Mouse (Mus musculus) cerebral cortex, adult 2 months (tissue): ENCODE data around the gene Serinc2.

Experiments
- WGBS: fragments of 180-500 bp; shearing (Covaris S2); methylation state at CpG from one replicate; pipeline ENCODE4 v1.1.7; 2018; 5-methylcytosine and 5-hydroxymethylcytosine counted together

Serinc2 gene

GRCm38 (mm10) chr4:130279105-130279504 is at the start of gene Serinc2:
Gene Serinc2, minus strand, starts transcription at chr4:130279205.
- 85% methylated on average over 2 of the region's 2 CpGs for WGBS

- 73% methylated on average over 9 of the region's 9 CpGs for WGBS
These were observed 48.4 kb upstream of the Serinc2 start for GRCm38 (mm10) chr4:130327366-130327765.

- WGBS, result 96% methylated on average over 2 of the region's 2 CpGs
These were observed 46.4 kb upstream of the Serinc2 start for GRCm38 (mm10) chr4:130325446-130325845.

GRCm38 (mm10) chr4:130323607-130324006 is 44.6 kb upstream of the Serinc2 start:
- 17% methylated on average over 5 of the region's 5 CpGs for WGBS

GRCm38 (mm10) chr4:130323165-130323564 is 44.2 kb upstream of the Serinc2 start:
- 85% methylated on average over 1 of the region's 1 CpGs for WGBS

GRCm38 (mm10) chr4:130322567-130322966 is 43.6 kb upstream of the Serinc2 start:
- whole genome bisulfite sequencing, result 79% methylated on average over 7 of the region's 7 CpGs

- 94% methylated on average over 7 of the region's 7 CpGs for WGBS
These were observed 42.6 kb upstream of the Serinc2 start for GRCm38 (mm10) chr4:130321640-130322039.

- 91% methylated on average over 7 of the region's 7 CpGs for WGBS
These were observed 40.6 kb upstream of the Serinc2 start for GRCm38 (mm10) chr4:130319564-130319963.

GRCm38 (mm10) chr4:130318122-130318521 is 39.1 kb upstream of the Serinc2 start:
- WGBS, result 70% methylated on average over 3 of the region's 3 CpGs

GRCm38 (mm10) chr4:130316691-130317090 is 37.7 kb upstream of the Serinc2 start:
- 73% methylated on average over 10 of the region's 10 CpGs for WGBS

- 71% methylated on average over 13 of the region's 13 CpGs for WGBS
These were observed 36.9 kb upstream of the Serinc2 start for GRCm38 (mm10) chr4:130315771-130316527.

GRCm38 (mm10) chr4:130313552-130313951 is 34.5 kb upstream of the Serinc2 start:
- 93% methylated on average over 4 of the region's 4 CpGs for WGBS

- 79% methylated on average over 3 of the region's 3 CpGs for WGBS
These were observed 33.5 kb upstream of the Serinc2 start for GRCm38 (mm10) chr4:130312526-130312925.

- 36% methylated on average over 8 of the region's 8 CpGs for WGBS
These were observed 30.2 kb upstream of the Serinc2 start for GRCm38 (mm10) chr4:130309254-130309653.

- WGBS, result under 1% methylated on average over 52 of the region's 52 CpGs
These were observed 29.5 kb upstream of the Serinc2 start, which contains the start of the genes Fabp3 and Gm10570 for GRCm38 (mm10) chr4:130308231-130309081. Gene Fabp3, plus strand, starts transcription at chr4:130308595. Gene Gm10570, minus strand, starts transcription at chr4:130308674.

- 3% methylated on average over 23 of the region's 23 CpGs for WGBS
These were observed 28.8 kb upstream of the Serinc2 start for GRCm38 (mm10) chr4:130307851-130308230.

GRCm38 (mm10) chr4:130306796-130307630 is 28.0 kb upstream of the Serinc2 start:
- 85% methylated on average over 10 of the region's 10 CpGs for WGBS

- 39% methylated on average over 3 of the region's 3 CpGs for WGBS
These were observed 25.7 kb upstream of the Serinc2 start for GRCm38 (mm10) chr4:130304746-130305145.

- 72% methylated on average over 12 of the region's 12 CpGs for WGBS
These were observed 23.4 kb upstream of the Serinc2 start for GRCm38 (mm10) chr4:130302285-130302870.

GRCm38 (mm10) chr4:130299629-130300018 is 20.6 kb upstream of the Serinc2 start:
- WGBS, result 85% methylated on average over 8 of the region's 8 CpGs

GRCm38 (mm10) chr4:130298877-130299628 is 20.0 kb upstream of the Serinc2 start:
- 81% methylated on average over 11 of the region's 11 CpGs for WGBS
